ENCODE assay signal across 25 mouse cellular contexts in the genomic region with DNA sequence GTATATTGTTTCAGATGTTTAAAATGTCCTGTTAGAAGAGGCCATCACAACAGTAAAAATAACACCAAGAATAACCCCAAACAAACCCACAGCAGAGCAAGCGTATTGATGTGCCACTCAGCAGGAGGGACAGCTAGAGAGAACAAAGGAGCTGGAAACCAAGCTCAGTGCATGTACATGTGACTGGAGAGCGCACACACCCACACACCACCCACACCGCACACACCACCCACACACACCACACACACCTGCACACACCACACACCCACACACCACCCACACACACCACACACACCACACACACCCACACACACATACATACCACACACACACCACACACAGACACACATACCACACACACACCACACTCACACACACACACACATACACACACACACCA. TPM values are rescaled to one million over a fixed set of nuclear protein-coding genes. Genes with fewer than 3 reads are reported as not detected.
DNase-seq lines count a peak whose midpoint lies in the region; ATAC-seq and TF ChIP-seq lines count a peak whose summit lies in the region.
"Had no signal": no experiment of that assay in that cellular context is flagged by ENCODE, and none has a peak within 500 bp of the region (broad histone marks: within the 10 kb centered on the region; RNA-seq: fewer than 3 reads in every experiment).

No protein-coding gene starts in this region.

- H3K4me2 ChIP-seq in forebrain, embryonic 15.5 days (replicated peaks) = no peak overlapping the region
- H3K4me2 ChIP-seq: embryonic facial prominence, embryonic 15.5 days; heart, embryonic 11.5 days; hindbrain, embryonic 14.5 days; limb, embryonic 15.5 days; lung, embryonic 15.5 days had no signal

- no peak for DNase-seq in forebrain, embryonic 10.5 days (ENCODE audit: extremely low spot score, low spot score)
- DNase-seq in left cerebral cortex, postnatal 4 days = peak; percentile 5
- DNase-seq in left cerebral cortex, adult 8-10 months (ENCODE audit: low spot score in 2 of 2) = no peak
- DNase-seq in CD4-positive helper T cell, adult 2 months (ENCODE audit: low read depth, low spot score) = peak; percentile 48
- DNase-seq in brain, embryonic 14.5 days (ENCODE audit: low read depth) = peak; percentile 50
- no peak for DNase-seq in urinary bladder, postnatal 4 days (ENCODE audit: low spot score in 2 of 2)
- DNase-seq: adrenal gland, postnatal 10 days; cerebellum, adult 2 months; cerebellum, postnatal 25 days; heart, postnatal 10 days; kidney, adult 2 months; layer of hippocampus, adult 9-11 months; lung, postnatal 36 days had no signal

- no peaks in the 10 kb centered on the region for H3K36me3 ChIP-seq in forebrain, embryonic 10.5 days (replicated peaks)
- H3K36me3 ChIP-seq in forebrain, embryonic 15.5 days = no peaks in the 10 kb centered on the region
- H3K36me3 ChIP-seq: embryonic facial prominence, embryonic 15.5 days; limb, embryonic 15.5 days; lung, embryonic 15.5 days had no signal

- 82% methylated on average over 3 of the region's 3 CpGs for WGBS in forebrain, embryonic 10.5 days
- 70% methylated on average over 3 of the region's 3 CpGs for WGBS in forebrain, embryonic 15.5 days

- no peak for TF ChIP-seq POLR2A in brain, embryonic 14.5 days (IDR thresholded peaks at IDR 0.05; ENCODE audit: borderline replicate concordance, extremely low read depth, insufficient read depth, insufficient read length, poor library complexity, severe bottlenecking)

- H3K4me1 ChIP-seq in forebrain, embryonic 10.5 days = peaks cover 8% of the 10 kb centered on the region
- H3K4me1 ChIP-seq in forebrain, embryonic 15.5 days = no peaks in the 10 kb centered on the region
- H3K4me1 ChIP-seq: embryonic facial prominence, embryonic 15.5 days; limb, embryonic 15.5 days; lung, embryonic 15.5 days had no signal

- TF ChIP-seq CTCF in brain, embryonic 14.5 days (IDR thresholded peaks at IDR 0.05; ENCODE audit: borderline replicate concordance, extremely low read depth, insufficient read depth, insufficient read length) = no peak

- no peak overlapping the region for H3K4me3 ChIP-seq in forebrain, embryonic 10.5 days
- no peak overlapping the region for H3K4me3 ChIP-seq in forebrain, embryonic 15.5 days
- H3K4me3 ChIP-seq: embryonic facial prominence, embryonic 15.5 days; limb, embryonic 15.5 days; lung, embryonic 15.5 days; myocyte had no signal

- ATAC-seq in forebrain, embryonic 15.5 days (replicated peaks) = no peak
- ATAC-seq in activated CD4-positive, CD25-positive, alpha-beta regulatory T cell, adult 4 months = no peak

- no peaks in the 10 kb centered on the region for H3K9me3 ChIP-seq in forebrain, embryonic 10.5 days
- H3K9me3 ChIP-seq in forebrain, embryonic 15.5 days = no peaks in the 10 kb centered on the region
- H3K9me3 ChIP-seq: embryonic facial prominence, embryonic 15.5 days; limb, embryonic 15.5 days; lung, embryonic 15.5 days had no signal

- H3K9ac ChIP-seq in forebrain, embryonic 15.5 days (replicated peaks) = no peak overlapping the region
- H3K9ac ChIP-seq: embryonic facial prominence, embryonic 15.5 days; hindbrain, embryonic 14.5 days; limb, embryonic 15.5 days; liver, embryonic 14.5 days; lung, embryonic 15.5 days had no signal

- H3K27ac ChIP-seq in forebrain, embryonic 10.5 days = peak overlapping the region; percentile 48; the same call in 1 of the 2 replicates
- H3K27ac ChIP-seq in forebrain, embryonic 15.5 days (replicated peaks) = no peak overlapping the region
- H3K27ac ChIP-seq: embryonic facial prominence, embryonic 15.5 days; hindbrain, embryonic 14.5 days; kidney, postnatal 0 days; limb, embryonic 15.5 days; liver, embryonic 14.5 days; lung, embryonic 15.5 days had no signal

- intact Hi-C loops in left cerebral cortex, postnatal 4 days (cut with DNase I) = no loop called here

- no peaks in the 10 kb centered on the region for H3K27me3 ChIP-seq in forebrain, embryonic 10.5 days (ENCODE audit: poor library complexity, severe bottlenecking)
- no peaks in the 10 kb centered on the region for H3K27me3 ChIP-seq in forebrain, embryonic 15.5 days
- H3K27me3 ChIP-seq: embryonic facial prominence, embryonic 15.5 days; limb, embryonic 15.5 days; lung, embryonic 15.5 days had no signal

RNA-seq across cellular contexts. Expression of a gene that starts 12.8 kb away (rescaled TPM):
- polyA plus RNA-seq in forebrain, embryonic 10.5 days (2016; fragmentation: Nextera tagmentation; extraction: Ambion mirVana) = 0.15 and 0.18 TPM in 2 replicates
- 3.1 and 3.5 TPM in 2 replicates for polyA plus RNA-seq in forebrain, embryonic 15.5 days (2015; fragmentation: Nextera tagmentation; extraction: Ambion mirVana)
- total RNA-seq in left cerebral cortex, postnatal 4 days (2021) = 10 to 100 TPM; 16.0 to 17.9 TPM
- total RNA-seq in left cerebral cortex, adult 8-10 months (2022) = 10 to 100 TPM; 30.7 to 36.5 (median 32.2) TPM
- 5.1 and 7.9 TPM in 2 replicates for polyA plus RNA-seq in brain, embryonic 14.5 days (2012; rRNA removed)
- 10 to 100 TPM; 21.3 to 30.8 TPM for polyA plus RNA-seq in activated CD4-positive, CD25-positive, alpha-beta regulatory T cell, adult 4 months (2017; shearing (Covaris generic))
- total RNA-seq: gastrocnemius, adult 8-10 months; MEL had no signal
- polyA plus RNA-seq: heart, embryonic 11.5 days; myocyte had no signal

RNA-seq across cellular contexts. Expression of a gene that starts 26.7 kb away (rescaled TPM):
- polyA plus RNA-seq in forebrain, embryonic 10.5 days (2016; fragmentation: Nextera tagmentation; extraction: Ambion mirVana) = 32.4 and 35.9 TPM in 2 replicates
- 20.6 and 23.4 TPM in 2 replicates for polyA plus RNA-seq in forebrain, embryonic 15.5 days (2015; fragmentation: Nextera tagmentation; extraction: Ambion mirVana)
- total RNA-seq in left cerebral cortex, postnatal 4 days (2021) = 10 to 100 TPM; 15.0 to 18.8 TPM
- total RNA-seq in left cerebral cortex, adult 8-10 months (2022) = 10 to 100 TPM; 16.4 to 20.2 (median 18.3) TPM
- polyA plus RNA-seq in brain, embryonic 14.5 days (2012; rRNA removed) = 16.6 and 24.8 TPM in 2 replicates
- 10 to 100 TPM; 17.8 to 22.0 TPM for polyA plus RNA-seq in activated CD4-positive, CD25-positive, alpha-beta regulatory T cell, adult 4 months (2017; shearing (Covaris generic))

Comparison
In these comparisons a context has a peak if more than half of its experiments do, and no peak if none do; other contexts are left out.
1. DNase-seq: peak in left cerebral cortex, postnatal 4 days (single experiment), CD4-positive helper T cell, adult 2 months (single experiment) and brain, embryonic 14.5 days (single experiment); none in forebrain, embryonic 10.5 days (single experiment), left cerebral cortex, adult 8-10 months (0 of 2) and urinary bladder, postnatal 4 days (0 of 2).